ENCODE assay signal across 17 mouse cellular contexts in the genomic region with DNA sequence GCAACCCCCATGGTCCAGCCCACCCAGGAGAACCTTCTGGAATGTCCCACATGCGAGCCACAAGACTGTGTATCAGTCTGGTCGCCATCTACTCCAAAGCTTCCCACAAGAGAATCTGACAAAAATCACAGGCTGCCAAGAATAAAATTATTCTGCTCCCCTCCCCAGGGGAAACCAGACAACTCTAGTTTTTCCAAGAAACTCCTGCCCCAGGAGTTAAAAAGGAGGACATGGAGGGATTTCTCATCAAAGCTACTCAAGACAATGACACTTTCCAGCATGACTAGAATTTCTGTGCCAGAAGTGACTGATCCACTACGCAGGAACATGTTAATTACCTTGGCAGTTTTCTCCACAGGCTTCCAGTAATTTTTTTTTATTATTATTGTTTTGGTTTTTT.
DNase-seq lines count a peak whose midpoint lies in the region; ATAC-seq and TF ChIP-seq lines count a peak whose summit lies in the region.
"Had no signal": no experiment of that assay in that cellular context is flagged by ENCODE, and none has a peak within 500 bp of the region (broad histone marks: within the 10 kb centered on the region; RNA-seq: fewer than 3 reads in every experiment).

No protein-coding gene starts in this region.

- no peaks in the 10 kb centered on the region for H3K36me3 ChIP-seq in midbrain, postnatal 0 days (ENCODE audit: insufficient read depth, low read length)
- H3K36me3 ChIP-seq in midbrain, embryonic 13.5 days, result no peaks in the 10 kb centered on the region
- H3K36me3 ChIP-seq: embryonic facial prominence, embryonic 10.5 days had no signal

- H3K4me2 ChIP-seq in midbrain, postnatal 0 days (ENCODE audit: low read depth, low read length, poor library complexity, severe bottlenecking), result no peak overlapping the region
- no peak overlapping the region for H3K4me2 ChIP-seq in midbrain, embryonic 13.5 days (replicated peaks)
- H3K4me2 ChIP-seq: forebrain, embryonic 13.5 days; hindbrain, embryonic 14.5 days had no signal

- H3K27me3 ChIP-seq in midbrain, postnatal 0 days (ENCODE audit: insufficient read depth, low read length), result no peaks in the 10 kb centered on the region
- no peaks in the 10 kb centered on the region for H3K27me3 ChIP-seq in midbrain, embryonic 13.5 days
- H3K27me3 ChIP-seq: forebrain, embryonic 13.5 days had no signal

- no peak for TF ChIP-seq CTCF in midbrain, postnatal 0 days (IDR thresholded peaks at IDR 0.05)

- 66% methylated on average over 3 of the region's 3 CpGs for WGBS in midbrain, postnatal 0 days
- 74% methylated on average over 3 of the region's 3 CpGs for WGBS in midbrain, embryonic 13.5 days

- DNase-seq in gastrocnemius, postnatal 10 days, result peak; percentile 1
- DNase-seq in gastrocnemius, adult 8-10 months (ENCODE audit: low spot score in 2 of 2), result no peak
- peak; percentile 26 to 52 for DNase-seq in heart, adult 9 months (ENCODE audit: low spot score in 2 of 2)
- DNase-seq in heart, postnatal 25 days (ENCODE audit: low spot score), result no peak
- DNase-seq in midbrain, postnatal 0 days (ENCODE audit: low spot score), result peak; percentile 25
- DNase-seq in skeletal muscle tissue, adult 2 months (ENCODE audit: low read depth, low spot score), result peak; percentile 23
- DNase-seq: adrenal gland, postnatal 10 days; cerebellum, adult 18-20 months; cerebellum, adult 9-11 months; cerebellum, postnatal 36 days; forebrain, postnatal 0 days; heart, postnatal 10 days had no signal

- no peak overlapping the region for H3K4me3 ChIP-seq in midbrain, postnatal 0 days (ENCODE audit: low read depth, low read length)
- no peak overlapping the region for H3K4me3 ChIP-seq in midbrain, embryonic 13.5 days (replicated peaks)
- H3K4me3 ChIP-seq: embryonic facial prominence, embryonic 10.5 days; forebrain, embryonic 13.5 days had no signal

- H3K4me1 ChIP-seq in midbrain, postnatal 0 days (ENCODE audit: insufficient read depth, low read length), result no peaks in the 10 kb centered on the region
- no peaks in the 10 kb centered on the region for H3K4me1 ChIP-seq in midbrain, embryonic 13.5 days (replicated peaks)
- H3K4me1 ChIP-seq: forebrain, embryonic 13.5 days had no signal

- intact Hi-C loops in heart, postnatal 25 days (cut with DNase I), result no loop called here

- ATAC-seq in midbrain, postnatal 0 days (ENCODE audit: low FRiP score), result no peak
- ATAC-seq in midbrain, embryonic 13.5 days, result no peak
- ATAC-seq: forebrain, embryonic 13.5 days; forebrain, postnatal 0 days; intestine, embryonic 16.5 days had no signal

- no peak overlapping the region for H3K27ac ChIP-seq in midbrain, postnatal 0 days (ENCODE audit: low read depth, low read length)
- H3K27ac ChIP-seq in midbrain, embryonic 13.5 days, result no peak overlapping the region
- H3K27ac ChIP-seq: embryonic facial prominence, embryonic 10.5 days; forebrain, embryonic 13.5 days; hindbrain, embryonic 14.5 days had no signal

- no peak overlapping the region for H3K9ac ChIP-seq in midbrain, postnatal 0 days (replicated peaks; ENCODE audit: low read length, poor library complexity, severe bottlenecking)
- H3K9ac ChIP-seq in midbrain, embryonic 13.5 days (replicated peaks), result no peak overlapping the region
- H3K9ac ChIP-seq: forebrain, embryonic 13.5 days; forebrain, postnatal 0 days; hindbrain, embryonic 14.5 days had no signal

- no peaks in the 10 kb centered on the region for H3K9me3 ChIP-seq in midbrain, postnatal 0 days (ENCODE audit: low read length)
- H3K9me3 ChIP-seq in midbrain, embryonic 13.5 days, result no peaks in the 10 kb centered on the region
- H3K9me3 ChIP-seq: embryonic facial prominence, embryonic 10.5 days; forebrain, embryonic 13.5 days had no signal

Comparison
In these comparisons a context has a peak if more than half of its experiments do, and no peak if none do; other contexts are left out.
1. DNase-seq: peak in gastrocnemius, postnatal 10 days (single experiment), heart, adult 9 months (2 of 2), midbrain, postnatal 0 days (single experiment) and skeletal muscle tissue, adult 2 months (single experiment); none in gastrocnemius, adult 8-10 months (0 of 2) and heart, postnatal 25 days (single experiment).